Mouse (Mus musculus) hindbrain, embryonic 11.5 days (tissue): Measurements from ENCODE around the gene Gm38655. TPM values are rescaled to one million over a fixed set of nuclear protein-coding genes. Genes with fewer than 3 reads are reported as not detected.

Experiments used
- ATAC-seq: fragments of 200-750 bp; cut with Nextera tagmentation; 2 replicates; pipeline ENCODE4 v1.8.0; 2017; ENCODE audit warnings: mild to moderate bottlenecking, moderate TSS enrichment, moderate library complexity; ENCODE audit not compliant: low FRiP score
- DNase-seq: peaks from one replicate; pipeline ENCODE4 v3.0.0-alpha.2; 2015; ENCODE audit warnings: low spot score
- H3K27ac ChIP-seq: fragments of 300-500 bp; sonication (generic); 2 replicates; pipeline ENCODE4 v1.5.1; 2014; ENCODE audit warnings: mild to moderate bottlenecking, low read depth, low read length
- H3K27me3 ChIP-seq: fragments of 300-500 bp; sonication (generic); 2 replicates; pipeline ENCODE4 v1.6.1; 2014; ENCODE audit warnings: mild to moderate bottlenecking, low read length, moderate library complexity, mixed read lengths; ENCODE audit not compliant: control insufficient read depth, insufficient read depth
- H3K36me3 ChIP-seq: fragments of 300-500 bp; sonication (generic); 2 replicates; pipeline ENCODE4 v1.6.1; 2014; ENCODE audit warnings: mild to moderate bottlenecking, low read length, moderate library complexity, mixed read lengths; ENCODE audit not compliant: control insufficient read depth, insufficient read depth
- H3K4me1 ChIP-seq: fragments of 300-500 bp; sonication (generic); replicated peaks from 2 replicates; pipeline ENCODE4 v1.6.1; 2014; ENCODE audit warnings: low read length, mixed read lengths; ENCODE audit not compliant: control insufficient read depth, insufficient read depth
- H3K4me2 ChIP-seq: fragments of 300-500 bp; sonication (generic); replicated peaks from 2 replicates; pipeline ENCODE4 v1.6.1; 2014; ENCODE audit warnings: mild to moderate bottlenecking, low read depth, low read length
- H3K4me3 ChIP-seq: fragments of 300-500 bp; sonication (generic); 2 replicates; pipeline ENCODE4 v1.5.1; 2014; ENCODE audit warnings: low read depth, low read length
- H3K9ac ChIP-seq: fragments of 300-500 bp; sonication (generic); 2 replicates; pipeline ENCODE4 v1.6.1; 2014; ENCODE audit warnings: low read depth, low read length
- H3K9me3 ChIP-seq: fragments of 300-500 bp; sonication (generic); 2 replicates; pipeline ENCODE4 v1.6.1; 2016; ENCODE audit warnings: low read length; ENCODE audit not compliant: control insufficient read depth
- WGBS: fragments of 180-500 bp; shearing (Covaris S2); extraction: QIAGEN DNeasy Blood & Tissue Kit; methylation state at CpG from one replicate; pipeline ENCODE4 v1.1.7; 2014; 5-methylcytosine and 5-hydroxymethylcytosine counted together
- polyA plus RNA-seq: library from polyadenylated mRNA; unstranded; fragments of >200 nt; fragmentation: Nextera tagmentation; extraction: Ambion mirVana; gene quantifications from 2 replicates; pipeline ENCODE4 v1.2.1, GENCODE M21; 2014

Gene Gm38655
- polyA plus RNA-seq, 1 experiment from 2014 or later, result not detected

DNA sequence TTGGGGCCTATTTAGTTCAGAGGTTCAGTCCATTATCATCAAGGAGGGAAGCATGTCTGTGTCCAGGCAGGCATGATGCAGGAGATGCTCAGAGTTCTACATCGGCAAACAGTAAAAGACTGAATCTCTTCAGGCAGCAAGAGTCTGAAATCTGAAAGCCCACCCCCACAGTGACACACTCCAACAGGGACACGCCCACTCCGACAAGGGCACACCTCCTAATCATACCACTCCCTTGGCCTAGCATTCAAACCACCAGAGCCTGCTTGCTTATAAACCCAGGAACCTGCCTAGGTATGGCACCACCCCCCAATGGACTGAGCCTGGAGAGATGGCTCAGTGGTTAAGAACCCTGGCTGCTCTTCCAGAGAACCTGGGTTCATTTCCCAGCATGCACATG is 40.2 kb upstream of the Gm38655 start:
- 89% methylated on average over 3 of the region's 3 CpGs for WGBS
- no peak for ATAC-seq
- Histone ChIP-seq H3K27me3 (no peaks in the 10 kb centered on the region), H3K4me3 (no peak overlapping the region), H3K4me1 (no peaks in the 10 kb centered on the region), H3K9me3 (no peaks in the 10 kb centered on the region), H3K4me2 (no peak overlapping the region), H3K9ac (no peak overlapping the region), H3K27ac (no peak overlapping the region), H3K36me3 (0 out of 2 replicates have a peak, but pooled peaks cover 2% of the 10 kb centered on the region)
- no peak for DNase-seq

DNA sequence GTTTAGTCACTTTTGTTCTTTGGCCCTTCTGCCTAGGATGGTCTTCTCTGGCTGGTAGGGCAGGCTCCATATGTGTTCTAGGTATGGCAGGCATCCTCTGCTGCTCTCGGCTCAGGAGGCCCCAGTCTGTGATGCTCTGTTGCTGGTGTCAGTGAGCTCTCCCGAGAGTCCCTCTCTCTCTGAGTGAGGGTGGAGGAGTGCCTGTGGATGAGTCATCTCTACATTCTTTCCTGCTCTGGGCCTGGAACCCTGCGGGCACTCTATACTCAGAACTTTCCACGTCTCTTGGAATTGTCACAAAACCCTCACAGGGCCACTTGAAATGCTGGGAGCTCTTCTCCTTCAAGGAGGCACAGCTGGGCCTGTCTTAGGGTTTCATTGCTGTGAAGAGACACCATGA is 36.4 kb upstream of the Gm38655 start:
- Histone ChIP-seq H3K9me3 (no peaks in the 10 kb centered on the region), H3K27ac (no peak overlapping the region), H3K9ac (no peak overlapping the region), H3K4me2 (no peak overlapping the region), H3K27me3 (no peaks in the 10 kb centered on the region), H3K4me1 (no peaks in the 10 kb centered on the region), H3K4me3 (no peak overlapping the region), H3K36me3 (0 out of 2 replicates have a peak, but pooled peaks cover 2% of the 10 kb centered on the region)
- ATAC-seq, result no peak
- WGBS, result 93% methylated on average over 4 of the region's 4 CpGs
- no peak for DNase-seq

DNA sequence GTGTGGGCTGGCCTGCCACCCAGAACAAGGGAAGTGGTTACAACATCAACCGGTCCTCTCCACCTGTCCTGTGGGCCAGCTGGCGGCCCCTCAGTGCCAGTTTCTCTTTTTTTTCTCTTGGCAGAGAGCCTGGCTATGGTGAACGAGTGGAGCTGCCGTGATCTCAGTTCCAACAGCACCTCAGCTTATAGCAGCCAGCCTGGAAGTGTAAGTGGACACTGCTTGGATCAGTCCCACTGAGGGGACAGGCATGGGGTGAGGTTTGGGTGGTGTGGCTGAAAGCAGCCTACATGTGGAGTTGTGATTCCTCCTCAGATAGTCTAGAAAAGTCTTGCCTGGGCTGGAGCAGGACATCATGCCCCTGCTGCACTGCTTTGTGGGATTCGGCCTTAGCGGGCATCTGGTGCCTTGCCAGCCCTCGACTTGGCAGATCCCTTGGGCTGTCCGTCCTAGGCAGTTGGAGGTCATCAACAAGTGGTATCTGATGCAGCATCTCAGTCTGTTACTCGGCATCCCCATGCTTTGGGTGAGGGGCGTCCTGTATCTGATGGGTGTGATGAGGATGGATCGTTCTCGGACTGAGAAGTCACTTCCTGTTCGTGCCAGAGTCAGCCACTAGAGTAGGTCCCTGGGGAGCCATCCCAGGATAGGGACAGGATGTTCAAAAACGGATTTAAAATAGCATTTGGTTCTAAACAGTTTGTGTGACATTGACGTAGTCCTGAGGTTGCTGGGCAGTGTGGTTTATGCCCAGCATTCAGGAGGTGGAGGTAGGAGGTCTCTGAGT is 35.6 kb upstream of the Gm38655 start:
- DNase-seq, result no peak
- no peaks in the 10 kb centered on the region for H3K27me3 ChIP-seq
- ATAC-seq, result no peak
- H3K36me3 ChIP-seq, result 0 out of 2 replicates have a peak, but pooled peaks cover 2% of the 10 kb centered on the region
- no peak overlapping the region for H3K4me3 ChIP-seq
- H3K4me2 ChIP-seq, result no peak overlapping the region
- H3K9me3 ChIP-seq, result no peaks in the 10 kb centered on the region
- 90% methylated on average over 15 of the region's 15 CpGs for WGBS
- H3K27ac ChIP-seq, result no peak overlapping the region
- H3K9ac ChIP-seq, result no peak overlapping the region
- no peaks in the 10 kb centered on the region for H3K4me1 ChIP-seq

- Histone ChIP-seq H3K4me2 (no peak overlapping the region), H3K27me3 (no peaks in the 10 kb centered on the region), H3K36me3 (0 out of 2 replicates have a peak, but pooled peaks cover 2% of the 10 kb centered on the region), H3K4me1 (no peaks in the 10 kb centered on the region), H3K27ac (no peak overlapping the region), H3K4me3 (no peak overlapping the region), H3K9ac (no peak overlapping the region), H3K9me3 (no peaks in the 10 kb centered on the region)
- DNase-seq, result no peak
- 93% methylated on average over 4 of the region's 4 CpGs for WGBS
- no peak for ATAC-seq
These were observed 34.7 kb upstream of the Gm38655 start for GRCm38 (mm10) chr17:25210006-25210405.

GRCm38 (mm10) chr17:25202401-25202800 is 27.1 kb upstream of the Gm38655 start:
- no peak overlapping the region for H3K4me2 ChIP-seq
- no peak for ATAC-seq
- no peaks in the 10 kb centered on the region for H3K9me3 ChIP-seq
- no peak overlapping the region for H3K9ac ChIP-seq
- no peak for DNase-seq
- H3K4me1 ChIP-seq, result no peaks in the 10 kb centered on the region
- 0 out of 2 replicates have a peak, but pooled peaks cover 2% of the 10 kb centered on the region for H3K36me3 ChIP-seq
- H3K4me3 ChIP-seq, result no peak overlapping the region
- no peak overlapping the region for H3K27ac ChIP-seq
- WGBS, result 91% methylated on average over 4 of the region's 4 CpGs
- H3K27me3 ChIP-seq, result no peaks in the 10 kb centered on the region

- Histone ChIP-seq H3K4me1 (peaks cover 3% of the 10 kb centered on the region; the same call in 1 of the 2 replicates), H3K4me2 (peak overlapping the region; percentile 86), H3K9ac (peak overlapping the region; percentile 86), H3K27ac (no peak overlapping the region), H3K9me3 (no peaks in the 10 kb centered on the region), H3K27me3 (no peaks in the 10 kb centered on the region), H3K4me3 (peak overlapping the region; percentile 85), H3K36me3 (no peaks in the 10 kb centered on the region)
- DNase-seq (no peak), ATAC-seq (no peak)
- 3% methylated on average over 16 of the region's 16 CpGs for WGBS
These were observed 13.8 kb upstream of the Gm38655 start for GRCm38 (mm10) chr17:25189091-25189490.

DNA sequence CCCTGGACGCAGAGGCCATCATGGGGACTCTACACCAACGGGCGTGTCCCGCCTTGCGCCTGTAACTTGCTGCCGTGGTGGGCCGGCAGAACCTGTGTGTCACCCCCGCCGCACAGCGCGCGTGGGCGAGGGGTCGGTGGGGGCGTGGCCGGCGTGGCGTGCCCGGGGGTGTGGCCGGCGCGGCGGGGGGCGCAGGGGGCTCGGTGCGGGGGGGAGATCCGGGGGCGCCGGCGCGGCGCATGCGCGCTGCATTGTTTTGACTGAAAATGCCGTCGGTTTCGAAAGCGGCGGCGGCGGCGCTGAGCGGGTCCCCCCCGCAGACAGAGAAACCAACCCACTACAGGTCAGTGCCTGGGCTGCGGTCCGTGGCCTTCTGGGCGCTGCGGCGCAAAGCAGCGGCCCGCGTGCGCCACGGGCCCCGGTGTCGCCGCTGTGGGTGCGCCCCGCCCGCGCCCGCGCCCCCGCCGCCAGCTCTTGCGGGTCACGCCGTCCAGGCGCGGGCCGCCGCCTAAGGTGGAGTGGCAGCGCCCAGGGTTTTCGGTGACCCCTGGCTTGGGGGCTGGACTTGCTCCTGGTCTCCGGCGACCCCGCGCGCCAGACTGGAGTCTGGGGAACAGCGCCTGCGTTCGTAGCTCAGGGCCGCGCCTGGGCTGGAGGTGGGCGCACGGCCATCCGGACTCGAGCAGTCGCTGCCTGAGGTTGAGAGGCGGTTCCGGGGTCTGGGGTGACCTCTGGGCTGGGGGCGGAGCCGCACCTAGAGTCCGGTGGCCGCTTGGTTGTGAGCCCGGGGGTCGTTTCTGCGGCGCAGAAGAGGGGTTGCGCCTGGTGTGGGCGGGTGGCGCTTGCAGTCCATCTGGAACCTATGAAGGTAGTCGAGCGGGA is 13.1 kb upstream of the Gm38655 start, which contains the start of gene Unkl:
Unkl (plus strand) TSS at position 248 of the 882 bp plus-strand sequence.
- peak within 1 kb of the TSS; percentile 86 for H3K9ac ChIP-seq
- under 1% methylated on average over 73 of the region's 104 CpGs for WGBS
- no peaks in the 10 kb centered on the region for H3K36me3 ChIP-seq
- H3K4me1 ChIP-seq, result peaks cover 3% of the 10 kb centered on the region; the same call in 1 of the 2 replicates
- H3K27ac ChIP-seq, result peak within 1 kb of the TSS; percentile 71
- no peaks in the 10 kb centered on the region for H3K9me3 ChIP-seq
- peak; percentile 49; the same call in 1 of the 2 replicates for ATAC-seq
- H3K27me3 ChIP-seq, result no peaks in the 10 kb centered on the region
- peak within 1 kb of the TSS; percentile 85 for H3K4me3 ChIP-seq
- peak within 1 kb of the TSS; percentile 86 for H3K4me2 ChIP-seq
- DNase-seq, result peak; percentile 75

GRCm38 (mm10) chr17:25187784-25188149 is 12.5 kb upstream of the Gm38655 start:
- ATAC-seq (no peak), DNase-seq (no peak)
- H3K4me1 ChIP-seq, result peaks cover 3% of the 10 kb centered on the region; the same call in 1 of the 2 replicates
- H3K27me3 ChIP-seq, result no peaks in the 10 kb centered on the region
- H3K36me3 ChIP-seq, result no peaks in the 10 kb centered on the region
- peak overlapping the region; percentile 71; the same call in 1 of the 2 replicates for H3K27ac ChIP-seq
- peak overlapping the region; percentile 86; the same call in 1 of the 2 replicates for H3K9ac ChIP-seq
- no peaks in the 10 kb centered on the region for H3K9me3 ChIP-seq
- H3K4me2 ChIP-seq, result peak overlapping the region; percentile 86
- peak overlapping the region; percentile 85 for H3K4me3 ChIP-seq
- 8% methylated on average over 11 of the region's 11 CpGs for WGBS
